Mouse (Mus musculus) limb, embryonic 13.5 days (tissue): Measurements from ENCODE around the gene Tmem117. TPM values are rescaled to one million over a fixed set of nuclear protein-coding genes. Genes with fewer than 3 reads are reported as not detected.
A peak's percentile ranks its signal among the peaks of the same experiment; 100 is the strongest.

ENCODE experiments used
- ATAC-seq: fragments of 200-750 bp; cut with Nextera tagmentation; 2 replicates; pipeline ENCODE4 v1.8.0; 2017; ENCODE audit warnings: low read depth, moderate number of reproducible peaks, moderate TSS enrichment; ENCODE audit not compliant: low FRiP score
- H3K27ac ChIP-seq: fragments of 300-500 bp; sonication (generic); 2 replicates; pipeline ENCODE4 v1.5.1; 2015; ENCODE audit warnings: inconsistent platforms, mild to moderate bottlenecking, moderate library complexity
- H3K27me3 ChIP-seq: fragments of 300-500 bp; sonication (generic); 2 replicates; pipeline ENCODE4 v1.6.1; 2015; ENCODE audit warnings: mild to moderate bottlenecking, inconsistent platforms
- H3K36me3 ChIP-seq: fragments of 300-500 bp; sonication (generic); 2 replicates; pipeline ENCODE4 v1.6.1; 2015; ENCODE audit warnings: inconsistent platforms, mild to moderate bottlenecking, moderate library complexity
- H3K4me1 ChIP-seq: fragments of 300-500 bp; sonication (generic); 2 replicates; pipeline ENCODE4 v1.6.1; 2015; ENCODE audit warnings: inconsistent platforms
- H3K4me2 ChIP-seq: fragments of 300-500 bp; sonication (generic); replicated peaks from 2 replicates; pipeline ENCODE4 v1.6.1; 2015; ENCODE audit warnings: inconsistent platforms, mild to moderate bottlenecking, moderate library complexity
- H3K4me3 ChIP-seq: fragments of 300-500 bp; sonication (generic); 2 replicates; pipeline ENCODE4 v1.5.1; 2015; ENCODE audit warnings: moderate library complexity, mild to moderate bottlenecking, inconsistent platforms
- H3K9ac ChIP-seq: fragments of 300-500 bp; sonication (generic); 2 replicates; pipeline ENCODE4 v1.6.1; 2015; ENCODE audit warnings: mild to moderate bottlenecking, inconsistent platforms
- H3K9me3 ChIP-seq: fragments of 300-500 bp; sonication (generic); 2 replicates; pipeline ENCODE4 v1.6.1; 2016; ENCODE audit warnings: inconsistent platforms
- WGBS: fragments of 180-500 bp; shearing (Covaris S2); methylation state at CpG from one replicate; pipeline ENCODE4 v1.1.7; 2015; 5-methylcytosine and 5-hydroxymethylcytosine counted together
- polyA plus RNA-seq: library from polyadenylated mRNA; unstranded; fragments of >200 nt; fragmentation: Nextera tagmentation; extraction: Ambion mirVana; gene quantifications from 2 replicates; pipeline ENCODE4 v1.2.1, GENCODE M21; 2015

The Tmem117 gene
- polyA plus RNA-seq, 1 experiment from 2014 or later: 5.5 TPM

DNA sequence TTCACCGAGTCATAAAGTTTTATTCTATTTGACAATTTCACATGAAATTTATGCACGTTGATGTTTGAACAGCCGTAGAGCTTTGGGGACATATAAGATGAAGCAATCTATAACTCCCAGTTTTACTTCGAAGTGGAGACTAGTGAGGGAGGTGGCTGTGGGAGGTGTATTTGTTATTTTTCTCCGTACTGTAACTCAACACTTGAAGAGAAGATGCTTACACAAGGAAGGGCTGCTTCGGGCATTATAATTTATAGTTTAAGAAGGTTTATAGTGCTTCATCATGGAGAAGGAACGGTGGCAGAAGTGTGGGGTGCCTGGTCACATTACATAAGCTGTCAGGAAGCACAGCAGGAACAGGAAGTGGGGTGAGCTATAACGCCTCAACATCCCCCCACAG lies 164.4 kb downstream of the Tmem117 start:
- no peaks in the 10 kb centered on the region for H3K36me3 ChIP-seq
- no peak overlapping the region for H3K4me2 ChIP-seq

DNA sequence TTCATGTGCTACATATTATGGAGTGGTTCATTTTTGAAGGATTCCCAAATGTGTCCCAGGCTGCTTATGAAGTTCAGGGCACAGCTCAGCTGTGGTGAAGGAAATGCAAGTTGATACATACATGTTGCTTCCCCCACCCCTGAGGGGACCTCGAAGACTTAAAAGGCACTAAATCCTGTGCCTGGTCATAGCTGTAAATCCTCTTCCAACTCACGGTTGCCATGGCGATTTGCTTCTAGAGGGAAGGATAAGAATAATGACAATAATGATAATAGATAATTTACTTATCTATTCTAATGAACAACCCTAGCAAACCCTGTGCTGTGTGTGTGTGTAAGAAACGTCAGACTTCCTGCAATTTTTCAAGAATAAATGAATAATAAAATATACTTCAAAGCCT lies 166.5 kb downstream of the Tmem117 start:
- H3K36me3 ChIP-seq: no peaks in the 10 kb centered on the region
- WGBS: 55% methylated on average over 4 of the region's 4 CpGs
- H3K9ac ChIP-seq: no peak overlapping the region
- no peak for ATAC-seq
- H3K27me3 ChIP-seq: peaks cover 5% of the 10 kb centered on the region; the same call in 1 of the 2 replicates
- H3K9me3 ChIP-seq: no peaks in the 10 kb centered on the region
- H3K27ac ChIP-seq: no peak overlapping the region
- H3K4me2 ChIP-seq: no peak overlapping the region
- no peak overlapping the region for H3K4me3 ChIP-seq
- H3K4me1 ChIP-seq: no peaks in the 10 kb centered on the region

More for the DNA sequence above, 164.4 kb downstream of the Tmem117 start:
- Histone ChIP-seq H3K4me1 (no peaks in the 10 kb centered on the region), H3K9me3 (no peaks in the 10 kb centered on the region), H3K27me3 (peaks cover 2% of the 10 kb centered on the region; the same call in 1 of the 2 replicates), H3K27ac (no peak overlapping the region), H3K4me3 (no peak overlapping the region), H3K9ac (no peak overlapping the region)
- no peak for ATAC-seq
- 76% methylated on average over 8 of the region's 8 CpGs for WGBS

DNA sequence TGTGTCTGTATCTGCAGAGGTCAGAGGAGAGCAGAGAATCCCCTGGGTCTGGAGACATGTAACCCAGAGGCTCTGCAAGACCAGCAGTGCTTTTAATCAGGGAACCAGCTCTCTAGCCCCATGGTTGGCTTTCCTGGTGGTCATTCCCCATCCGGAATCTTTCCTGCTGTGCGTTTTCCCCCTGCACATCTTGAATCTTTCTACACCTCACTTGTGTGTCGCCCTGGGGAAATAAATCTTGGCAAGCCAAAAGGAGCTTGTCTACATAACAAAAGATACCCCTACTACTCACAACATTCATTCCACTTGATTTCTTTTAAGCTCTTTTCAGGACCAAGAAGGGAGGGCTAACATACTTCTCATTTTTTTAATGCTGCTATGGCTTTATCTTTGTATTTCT lies 169.2 kb downstream of the Tmem117 start:
- 18% methylated on average over 3 of the region's 3 CpGs for WGBS
- H3K27me3 ChIP-seq: peaks cover 20% of the 10 kb centered on the region
- ATAC-seq: no peak
- H3K4me2 ChIP-seq: no peak overlapping the region
- no peak overlapping the region for H3K4me3 ChIP-seq
- H3K36me3 ChIP-seq: no peaks in the 10 kb centered on the region
- H3K27ac ChIP-seq: no peak overlapping the region
- H3K4me1 ChIP-seq: no peaks in the 10 kb centered on the region
- H3K9me3 ChIP-seq: no peaks in the 10 kb centered on the region
- no peak overlapping the region for H3K9ac ChIP-seq

DNA sequence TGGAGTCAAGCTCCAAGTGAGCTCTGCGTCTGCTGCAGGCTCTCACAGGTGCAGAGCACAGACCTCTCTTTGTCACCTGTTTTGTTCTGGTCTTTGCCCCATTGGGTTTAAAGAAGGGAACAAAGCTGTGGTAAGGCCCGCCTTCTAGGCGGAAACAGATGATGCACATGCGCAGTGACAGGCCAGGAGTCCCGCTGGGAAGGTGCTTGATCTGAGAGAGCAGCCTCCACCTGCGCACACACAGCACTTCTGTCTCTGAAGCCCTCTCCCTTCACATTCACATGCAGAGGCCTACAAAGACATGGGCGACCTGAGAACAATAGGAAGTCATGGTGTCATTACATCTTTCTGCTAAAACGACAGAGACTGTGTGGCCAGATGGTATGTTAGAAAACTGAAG lies 172.4 kb downstream of the Tmem117 start:
- H3K36me3 ChIP-seq: no peaks in the 10 kb centered on the region
- no peak for ATAC-seq
- H3K9me3 ChIP-seq: no peaks in the 10 kb centered on the region
- H3K4me1 ChIP-seq: peaks cover 5% of the 10 kb centered on the region; the same call in 1 of the 2 replicates
- H3K27me3 ChIP-seq: peaks cover 35% of the 10 kb centered on the region
- H3K9ac ChIP-seq: no peak overlapping the region
- H3K4me2 ChIP-seq: no peak overlapping the region
- H3K27ac ChIP-seq: no peak overlapping the region
- 71% methylated on average over 8 of the region's 8 CpGs for WGBS
- H3K4me3 ChIP-seq: no peak overlapping the region

DNA sequence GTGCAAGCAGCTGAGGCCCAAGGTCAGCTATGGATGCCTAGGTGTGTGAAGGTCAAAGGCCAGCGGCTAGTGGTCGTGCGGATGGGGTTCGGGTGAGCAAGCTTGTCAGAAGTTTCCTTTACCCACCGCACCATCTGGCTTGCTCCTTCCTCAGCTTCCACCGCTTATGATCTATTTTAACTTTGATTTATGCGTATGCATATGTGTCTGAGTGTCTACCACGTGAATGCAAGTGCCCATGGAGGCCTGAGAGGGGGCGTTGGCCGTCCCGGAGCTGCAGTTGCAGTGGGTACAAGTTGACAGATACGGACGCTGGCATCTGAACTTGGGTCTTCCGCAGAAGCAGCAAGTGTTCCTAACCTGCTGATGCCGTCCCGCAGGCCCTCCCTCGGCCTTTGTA lies 173.8 kb downstream of the Tmem117 start:
- no peak for ATAC-seq
- Histone ChIP-seq H3K9ac (no peak overlapping the region), H3K4me3 (no peak overlapping the region), H3K4me1 (peaks cover 5% of the 10 kb centered on the region; the same call in 1 of the 2 replicates), H3K4me2 (no peak overlapping the region), H3K27ac (no peak overlapping the region), H3K9me3 (no peaks in the 10 kb centered on the region), H3K27me3 (peaks cover 35% of the 10 kb centered on the region), H3K36me3 (no peaks in the 10 kb centered on the region)
- 77% methylated on average over 17 of the region's 17 CpGs for WGBS

DNA sequence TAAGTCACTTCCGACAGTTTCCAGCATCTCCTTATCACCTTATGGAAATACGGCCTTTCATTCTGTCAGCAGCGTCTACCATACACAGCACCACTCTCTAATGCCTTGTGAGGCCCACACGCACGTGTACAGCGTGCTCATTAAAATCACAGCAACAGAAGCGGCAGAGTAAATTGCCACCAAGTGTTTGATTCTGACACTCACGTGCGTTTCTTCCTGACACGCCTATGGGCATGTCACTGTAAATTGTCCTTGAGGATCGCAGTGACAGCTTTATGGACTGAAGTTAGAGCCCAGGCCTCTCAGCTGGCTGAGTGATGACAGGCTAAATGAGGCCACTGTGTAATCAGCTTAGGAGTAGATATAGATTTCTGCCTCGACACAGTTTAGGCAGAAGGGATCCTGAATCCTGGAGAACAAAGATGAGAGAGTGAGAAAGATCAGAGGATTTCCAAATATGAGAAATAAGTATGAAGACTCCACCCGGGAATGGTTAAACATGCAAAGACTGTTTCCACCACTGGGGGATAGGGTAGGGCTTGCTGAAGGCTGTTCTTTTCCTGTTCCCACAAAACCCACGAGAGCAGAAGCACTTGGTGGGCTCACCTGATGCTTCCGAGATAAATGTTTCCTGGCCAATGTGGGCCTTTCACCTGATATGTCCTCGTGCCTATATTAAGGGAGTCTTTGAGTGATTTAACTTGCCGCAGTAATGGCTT lies 174.8 kb downstream of the Tmem117 start:
- 14% methylated on average over 17 of the region's 17 CpGs for WGBS
- Histone ChIP-seq H3K36me3 (no peaks in the 10 kb centered on the region), H3K4me3 (no peak overlapping the region), H3K9ac (no peak overlapping the region), H3K27me3 (peaks cover 33% of the 10 kb centered on the region), H3K27ac (no peak overlapping the region), H3K4me2 (no peak overlapping the region), H3K9me3 (no peaks in the 10 kb centered on the region), H3K4me1 (peaks cover 5% of the 10 kb centered on the region; the same call in 1 of the 2 replicates)
- ATAC-seq: no peak

DNA sequence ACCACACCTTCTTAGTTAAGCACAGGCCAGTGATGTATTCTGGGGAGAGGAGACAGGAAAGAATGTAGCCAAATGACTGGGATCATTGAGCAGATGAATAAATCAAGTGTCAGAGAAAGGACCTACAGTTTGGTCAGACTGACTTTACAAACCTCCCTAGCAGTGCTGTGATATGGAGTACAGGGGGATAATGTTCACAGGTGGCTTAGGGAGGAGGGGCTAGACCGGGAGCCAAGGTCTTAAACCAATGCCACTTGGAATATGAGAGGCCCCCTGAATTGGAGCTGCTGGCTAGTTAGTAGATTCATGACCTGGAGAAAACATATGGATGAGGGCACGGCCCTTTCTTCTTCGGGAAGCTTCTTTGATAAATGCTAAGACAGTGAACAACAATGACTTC lies 177.0 kb downstream of the Tmem117 start:
- no peak overlapping the region for H3K9ac ChIP-seq
- WGBS: 68% methylated on average over 3 of the region's 3 CpGs
- no peaks in the 10 kb centered on the region for H3K36me3 ChIP-seq
- H3K27me3 ChIP-seq: peaks cover 29% of the 10 kb centered on the region
- no peak overlapping the region for H3K4me3 ChIP-seq
- H3K4me1 ChIP-seq: peaks cover 16% of the 10 kb centered on the region
- no peak overlapping the region for H3K4me2 ChIP-seq
- ATAC-seq: no peak
- H3K9me3 ChIP-seq: no peaks in the 10 kb centered on the region
- H3K27ac ChIP-seq: no peak overlapping the region

DNA sequence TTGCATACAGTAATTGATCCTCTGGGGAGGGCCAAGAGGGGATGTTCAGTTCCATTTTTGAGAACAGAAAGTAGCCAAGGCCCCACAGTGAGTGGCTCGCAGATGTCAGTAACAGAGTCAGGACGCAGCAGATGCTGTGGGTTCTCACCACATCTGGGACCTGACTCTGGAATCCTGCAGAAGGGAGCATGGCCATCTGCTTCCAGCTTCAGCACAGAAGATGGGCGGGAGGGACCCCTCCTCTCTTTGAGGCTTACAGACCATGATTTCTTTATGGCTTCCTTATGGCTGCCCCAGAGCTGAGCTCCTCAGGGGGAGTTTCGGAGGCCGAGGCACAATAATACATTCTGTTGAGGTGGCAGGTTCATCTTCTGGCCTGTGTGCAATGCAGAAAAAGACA lies 182.5 kb downstream of the Tmem117 start:
- no peak overlapping the region for H3K4me2 ChIP-seq
- no peak overlapping the region for H3K9ac ChIP-seq
- no peaks in the 10 kb centered on the region for H3K36me3 ChIP-seq
- no peak overlapping the region for H3K27ac ChIP-seq
- 0 out of 2 replicates have a peak, but pooled peaks cover 5% of the 10 kb centered on the region for H3K27me3 ChIP-seq
- H3K9me3 ChIP-seq: no peaks in the 10 kb centered on the region
- H3K4me1 ChIP-seq: peaks cover 23% of the 10 kb centered on the region
- H3K4me3 ChIP-seq: no peak overlapping the region
- 17% methylated on average over 5 of the region's 5 CpGs for WGBS
- peak; percentile 67; the same call in 1 of the 2 replicates for ATAC-seq

DNA sequence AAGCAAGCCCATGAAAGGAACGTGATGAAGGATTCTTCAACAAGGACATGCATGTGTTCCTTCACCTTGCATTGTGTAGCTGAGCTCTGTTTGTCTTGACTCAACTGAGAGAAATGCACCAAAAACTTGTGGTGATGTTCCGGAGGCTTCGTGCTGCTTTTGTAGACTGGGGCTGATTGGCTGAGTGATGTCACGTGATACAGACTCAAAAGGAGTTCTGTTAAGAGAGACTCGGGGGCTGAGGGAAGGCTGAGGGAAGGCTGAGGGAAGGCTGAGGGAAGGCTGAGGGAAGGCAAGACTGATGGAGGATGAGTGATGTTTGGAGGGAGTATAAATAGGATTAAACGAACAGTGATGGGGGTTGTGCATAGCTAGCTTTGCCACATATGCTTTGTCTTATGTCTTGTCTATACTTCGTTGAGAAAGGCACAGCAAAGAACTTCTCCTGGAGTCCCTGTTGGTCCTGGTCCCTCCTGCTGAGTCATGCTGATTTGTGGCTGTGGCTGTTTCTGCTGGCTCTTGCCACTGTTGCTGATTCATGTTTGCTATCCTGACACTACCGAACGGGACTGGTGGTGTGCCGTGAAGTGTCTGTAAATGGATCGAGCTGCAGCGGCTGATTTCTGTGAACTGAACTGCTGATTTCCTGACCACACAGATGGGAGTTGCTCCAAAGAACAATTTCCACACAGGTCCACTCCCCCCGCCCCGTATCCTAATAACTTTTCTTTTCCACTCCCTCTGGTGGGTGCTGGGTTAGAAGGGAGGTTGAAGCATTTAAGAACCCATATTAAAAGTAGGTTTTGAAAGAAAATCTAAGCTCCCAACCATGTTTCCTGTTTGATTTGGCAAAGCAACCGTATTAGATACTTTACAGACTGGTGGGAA lies 185.4 kb downstream of the Tmem117 start:
- Histone ChIP-seq H3K27me3 (0 out of 2 replicates have a peak, but pooled peaks cover 5% of the 10 kb centered on the region), H3K4me1 (peaks cover 23% of the 10 kb centered on the region), H3K9me3 (no peaks in the 10 kb centered on the region), H3K4me2 (no peak overlapping the region), H3K36me3 (no peaks in the 10 kb centered on the region), H3K27ac (no peak overlapping the region; the same call in 1 of the 2 replicates), H3K9ac (no peak overlapping the region), H3K4me3 (no peak overlapping the region)
- WGBS: 82% methylated on average over 15 of the region's 15 CpGs
- ATAC-seq: peak; percentile 24; the same call in 1 of the 2 replicates

DNA sequence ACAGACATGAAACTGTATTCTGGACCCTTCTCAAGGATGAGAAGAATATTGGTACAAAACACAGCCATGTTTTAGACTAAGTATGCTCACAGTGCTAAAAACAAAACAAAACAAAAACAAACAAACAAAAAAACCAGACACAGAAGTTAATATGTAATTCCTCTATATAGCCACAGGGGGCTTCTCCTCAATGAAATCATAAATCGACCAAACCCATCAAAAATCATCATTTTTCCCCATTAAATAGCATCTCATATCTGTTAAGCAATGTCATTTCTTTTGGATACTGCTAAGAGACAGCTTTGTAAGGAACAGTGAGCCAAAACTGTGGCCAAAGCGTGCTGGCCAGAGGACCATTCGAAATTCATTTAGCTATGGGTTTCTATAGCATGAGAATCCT lies 206.6 kb downstream of the Tmem117 start:
- no peaks in the 10 kb centered on the region for H3K4me1 ChIP-seq
- H3K27me3 ChIP-seq: no peaks in the 10 kb centered on the region
- ATAC-seq: no peak
- no peaks in the 10 kb centered on the region for H3K36me3 ChIP-seq
- H3K9ac ChIP-seq: no peak overlapping the region
- H3K4me3 ChIP-seq: no peak overlapping the region
- no peak overlapping the region for H3K27ac ChIP-seq
- H3K4me2 ChIP-seq: no peak overlapping the region
- no peaks in the 10 kb centered on the region for H3K9me3 ChIP-seq
- 85% methylated on average over 3 of the region's 3 CpGs for WGBS

DNA sequence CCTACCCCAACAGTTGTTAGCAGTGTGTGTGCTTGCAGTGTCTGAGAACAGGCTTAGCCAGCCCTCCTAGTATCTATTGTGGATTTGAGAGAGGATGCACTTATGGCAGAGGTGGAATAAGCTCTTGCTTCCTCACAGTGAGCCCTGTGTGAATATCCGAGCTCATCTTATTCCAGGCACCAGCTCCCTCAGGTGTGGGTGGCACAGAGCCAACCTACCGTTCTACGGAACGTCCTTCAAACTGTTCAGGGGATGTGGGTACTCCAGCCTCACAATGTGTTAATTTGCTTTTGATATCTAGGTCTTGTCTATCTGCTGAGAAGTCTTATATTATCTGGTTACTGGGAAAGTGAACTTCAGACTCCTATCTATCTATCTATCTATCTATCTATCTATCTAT lies 209.6 kb downstream of the Tmem117 start:
- 70% methylated on average over 4 of the region's 4 CpGs for WGBS
- Histone ChIP-seq H3K9ac (no peak overlapping the region), H3K4me3 (no peak overlapping the region), H3K4me1 (no peaks in the 10 kb centered on the region), H3K27ac (no peak overlapping the region), H3K4me2 (no peak overlapping the region), H3K9me3 (peaks cover 3% of the 10 kb centered on the region; the same call in 1 of the 2 replicates), H3K27me3 (no peaks in the 10 kb centered on the region), H3K36me3 (no peaks in the 10 kb centered on the region)
- ATAC-seq: no peak

DNA sequence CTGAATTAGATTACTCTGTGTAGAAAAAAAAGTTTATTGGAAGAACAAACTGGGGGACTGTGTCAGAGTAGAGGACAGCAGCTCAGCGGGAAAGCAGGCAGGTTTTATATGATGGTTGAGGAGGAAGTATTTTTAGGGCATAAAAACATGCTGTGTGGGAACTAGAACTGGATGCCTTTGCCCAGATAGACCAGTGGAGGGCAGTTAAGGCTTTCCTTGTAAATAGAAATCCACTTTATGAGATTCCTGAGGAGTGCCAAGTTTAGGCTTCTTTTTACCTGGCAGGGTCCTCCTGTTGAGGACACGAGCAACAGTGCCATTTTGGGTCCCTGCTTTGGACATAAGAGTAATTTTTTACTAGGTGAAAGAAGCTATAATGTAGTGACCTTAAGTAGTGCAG lies 218.5 kb downstream of the Tmem117 start:
- WGBS: 48% methylated on average over 2 of the region's 2 CpGs
- no peak overlapping the region for H3K9ac ChIP-seq
- no peaks in the 10 kb centered on the region for H3K27me3 ChIP-seq
- H3K4me2 ChIP-seq: no peak overlapping the region
- H3K4me1 ChIP-seq: peaks cover 3% of the 10 kb centered on the region; the same call in 1 of the 2 replicates
- no peak overlapping the region for H3K4me3 ChIP-seq
- ATAC-seq: no peak
- no peak overlapping the region for H3K27ac ChIP-seq
- peaks cover 8% of the 10 kb centered on the region; the same call in 1 of the 2 replicates for H3K9me3 ChIP-seq
- H3K36me3 ChIP-seq: no peaks in the 10 kb centered on the region
